Mouse (Mus musculus): ENCODE data around the gene Sh2b3. TPM values are rescaled to one million over a fixed set of nuclear protein-coding genes. Genes with fewer than 3 reads are reported as not detected.

The Sh2b3 gene
- polyA plus RNA-seq, 1 experiment: 12.1 TPM

DNA sequence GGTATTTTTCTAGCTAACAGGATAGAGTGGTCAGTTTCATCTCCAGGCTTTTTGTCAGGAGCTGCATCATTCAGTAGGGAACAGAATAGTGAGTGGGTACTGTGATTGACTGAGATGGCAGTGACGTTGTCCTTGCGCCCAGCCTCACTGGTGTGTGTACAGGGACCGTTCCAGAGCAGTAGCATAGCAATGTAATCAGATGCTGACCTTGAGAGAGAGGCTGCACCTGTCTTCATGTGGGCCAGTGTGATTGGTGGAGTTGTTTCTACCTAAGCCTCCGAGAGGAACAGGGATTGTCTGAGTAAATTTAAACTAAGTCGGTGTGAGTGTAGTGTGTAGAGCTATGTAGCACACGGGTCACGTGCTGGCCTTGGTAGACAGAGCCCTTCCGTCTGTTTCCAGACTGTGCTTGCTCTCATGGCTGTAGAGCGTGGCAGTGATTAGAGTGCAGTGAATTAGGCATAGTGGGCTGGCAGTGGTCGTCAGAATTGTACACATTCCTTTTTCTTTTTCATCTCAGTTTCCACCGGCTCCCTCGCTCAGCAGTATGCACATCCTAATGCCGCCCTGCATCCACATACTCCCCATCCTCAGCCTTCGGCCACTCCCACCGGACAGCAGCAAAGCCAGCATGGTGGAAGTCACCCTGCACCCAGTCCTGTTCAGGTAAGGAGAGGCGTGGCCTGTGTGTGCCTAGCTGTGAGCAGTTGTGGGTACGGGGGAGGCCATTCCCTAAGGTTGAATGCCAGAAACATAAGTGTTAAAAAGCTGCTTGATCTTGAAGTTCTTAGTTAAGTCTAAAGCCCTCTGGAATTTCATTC is 26.9 kb downstream of the Sh2b3 start:
- 79% methylated on average over 17 of the region's 17 CpGs for WGBS
- no peak for DNase-seq (ENCODE audit: low read depth, low spot score)

DNA sequence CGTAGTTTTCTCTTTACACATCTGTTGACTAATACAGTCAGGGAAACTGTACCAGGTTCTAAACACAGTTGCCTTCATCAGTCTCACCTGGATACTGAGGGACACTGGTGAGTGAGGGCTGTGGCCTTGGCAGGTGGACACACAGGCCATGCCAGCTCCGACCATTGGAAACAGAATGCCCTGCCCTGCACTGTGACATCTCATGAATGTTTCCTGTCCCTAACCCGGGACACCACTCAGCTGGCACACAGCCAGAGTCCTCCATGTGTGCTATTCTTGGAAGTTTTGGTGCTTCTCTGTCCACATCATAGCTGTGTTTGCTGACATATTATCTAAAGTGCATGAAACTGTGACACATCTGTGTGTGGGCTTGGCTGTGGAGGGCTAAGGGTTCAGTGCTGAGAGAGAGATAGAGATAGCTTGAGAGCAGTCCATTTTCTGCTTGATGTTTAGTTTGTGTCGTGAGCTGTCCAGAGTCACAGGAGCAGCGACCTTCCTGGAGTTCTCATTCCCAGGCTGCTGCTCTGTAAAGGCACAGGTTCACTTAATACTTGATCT is 27.7 kb downstream of the Sh2b3 start:
- DNase-seq (ENCODE audit: low read depth, low spot score): no peak
- WGBS: 50% methylated on average over 5 of the region's 5 CpGs

DNA sequence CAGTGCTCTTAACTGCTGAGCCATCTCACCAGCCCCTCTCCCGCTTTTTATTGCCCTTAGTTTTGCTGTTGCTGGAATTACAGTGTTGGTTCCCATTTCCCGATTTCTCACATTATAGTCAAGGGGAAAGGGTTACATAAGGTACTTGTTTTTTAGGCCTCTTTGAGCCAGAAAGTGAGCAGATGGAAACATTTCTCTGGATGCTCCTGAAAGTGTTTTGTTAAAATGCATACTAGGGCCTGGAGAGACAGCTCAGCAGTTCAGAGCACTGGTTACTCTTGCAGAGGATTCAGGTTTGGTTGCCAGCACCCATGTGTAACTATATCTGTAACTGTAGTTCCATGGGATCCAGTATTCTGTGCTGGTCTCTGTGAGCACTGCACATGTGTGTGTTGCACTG is 29.2 kb downstream of the Sh2b3 start:
- 72% methylated on average over 2 of the region's 2 CpGs for WGBS
- DNase-seq (ENCODE audit: low read depth, low spot score): no peak

DNA sequence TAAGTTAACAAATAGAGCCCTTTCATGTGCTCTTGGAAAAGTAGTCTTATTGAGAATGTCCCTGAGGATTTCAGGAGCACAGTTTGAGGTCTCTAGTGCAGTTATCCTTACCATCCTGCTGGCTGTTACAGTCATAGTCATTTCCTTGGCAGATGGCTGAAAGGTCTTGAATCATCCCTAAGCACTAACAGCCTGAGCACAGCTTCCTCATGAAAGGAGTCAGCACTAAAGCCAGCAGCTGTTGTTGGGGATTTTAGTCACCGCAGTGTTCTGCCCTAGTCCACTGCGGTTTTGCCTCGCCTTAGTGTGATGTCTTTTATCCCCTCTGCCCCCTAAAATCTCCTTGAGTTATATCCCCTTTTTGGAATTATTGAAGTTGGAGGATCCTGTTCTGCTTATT is 30.3 kb downstream of the Sh2b3 start:
- WGBS: 71% methylated on average over 3 of the region's 3 CpGs
- no peak for DNase-seq (ENCODE audit: low read depth, low spot score)

DNA sequence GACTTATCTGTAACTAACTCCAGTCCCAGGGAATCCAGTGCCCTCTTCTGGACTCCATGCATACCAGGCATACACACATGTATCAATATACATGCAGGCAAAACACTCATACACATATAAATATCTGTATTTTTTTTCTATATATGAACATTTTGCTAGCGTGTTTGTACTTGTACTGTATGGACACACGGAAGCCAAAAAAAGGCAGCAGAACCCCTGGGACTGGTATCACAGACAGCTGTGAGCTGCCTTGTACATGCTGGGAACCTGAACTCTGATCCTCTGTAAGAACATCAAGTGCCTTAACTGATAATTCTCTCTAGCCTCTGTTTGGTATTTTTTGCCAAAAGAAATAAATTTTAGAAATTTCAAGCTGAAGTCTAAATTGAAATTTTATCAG is 39.0 kb downstream of the Sh2b3 start:
- DNase-seq (ENCODE audit: low read depth, low spot score): no peak
- 93% methylated on average over 2 of the region's 2 CpGs for WGBS

DNA sequence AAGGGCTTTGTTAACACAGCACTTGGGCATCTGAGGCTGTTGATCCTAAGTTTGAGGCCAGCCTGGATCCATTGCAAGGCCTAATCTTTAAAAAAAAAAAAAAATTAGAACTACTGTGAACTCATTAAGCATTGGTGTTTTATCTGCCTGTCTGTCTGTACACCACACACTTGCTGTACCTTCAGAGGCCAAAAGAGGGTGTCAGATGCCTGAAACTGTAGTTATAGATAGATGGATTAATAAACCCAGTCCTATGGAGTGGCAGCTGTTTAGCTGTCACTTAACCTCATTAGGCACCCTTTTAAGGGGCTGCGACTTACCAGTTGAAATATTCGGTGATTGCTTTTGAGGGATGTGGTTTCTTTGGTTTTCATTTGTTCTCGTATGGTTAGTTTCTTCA is 41.6 kb downstream of the Sh2b3 start:
- no peak for DNase-seq (ENCODE audit: low read depth, low spot score)
- 86% methylated on average over 3 of the region's 3 CpGs for WGBS

DNA sequence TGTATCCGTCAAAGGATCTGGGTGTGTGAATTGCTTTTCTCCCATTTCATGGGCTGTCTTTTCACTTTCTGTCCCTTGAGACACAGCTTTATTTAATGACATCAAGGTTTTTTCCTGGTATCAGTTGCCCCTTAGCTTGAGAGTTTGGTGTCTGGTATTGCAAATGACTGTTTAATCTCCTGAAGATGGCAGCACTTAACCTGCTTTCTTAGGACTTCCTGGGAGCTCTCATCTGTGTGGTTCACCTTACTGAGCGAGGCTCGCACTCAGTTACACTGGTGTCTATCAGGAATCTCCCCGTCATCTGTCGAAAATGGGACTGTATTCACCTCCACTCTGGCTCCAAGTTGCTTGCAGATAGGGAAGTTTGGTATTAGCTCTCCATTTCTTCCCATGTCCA is 46.4 kb downstream of the Sh2b3 start:
- DNase-seq (ENCODE audit: low read depth, low spot score): no peak
- WGBS: 87% methylated on average over 5 of the region's 5 CpGs

DNA sequence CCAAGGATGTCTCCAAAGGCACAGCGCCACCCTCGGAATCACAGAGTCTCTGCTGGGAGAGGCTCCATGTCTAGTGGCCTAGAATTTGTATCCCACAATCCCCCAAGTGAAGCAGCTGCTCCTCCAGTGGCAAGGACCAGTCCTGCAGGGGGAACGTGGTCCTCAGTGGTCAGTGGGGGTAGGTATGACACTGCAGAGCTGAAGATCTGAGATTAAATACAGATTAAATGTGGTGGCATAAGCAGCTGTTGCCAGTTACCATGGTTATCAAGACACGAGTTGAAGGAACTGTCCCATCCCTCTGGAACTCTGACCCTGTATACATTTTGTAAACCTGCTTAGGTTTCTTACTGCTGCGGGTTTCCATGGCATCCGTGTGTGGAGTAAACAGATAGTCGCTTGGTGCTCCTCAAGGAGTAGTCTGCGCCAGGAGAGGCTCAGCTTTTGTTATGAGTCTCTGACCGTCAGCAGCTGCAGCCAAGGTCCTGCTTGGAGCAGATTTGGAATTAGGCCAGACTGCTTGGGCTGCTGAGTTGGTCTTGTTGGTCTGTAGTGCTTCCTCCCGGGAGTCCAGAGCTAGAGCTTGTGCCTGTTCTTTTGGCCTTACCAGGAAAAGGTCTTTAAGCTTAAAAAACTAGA is 53.5 kb downstream of the Sh2b3 start:
- WGBS: 56% methylated on average over 10 of the region's 10 CpGs
- no peak for DNase-seq (ENCODE audit: low read depth, low spot score)

DNA sequence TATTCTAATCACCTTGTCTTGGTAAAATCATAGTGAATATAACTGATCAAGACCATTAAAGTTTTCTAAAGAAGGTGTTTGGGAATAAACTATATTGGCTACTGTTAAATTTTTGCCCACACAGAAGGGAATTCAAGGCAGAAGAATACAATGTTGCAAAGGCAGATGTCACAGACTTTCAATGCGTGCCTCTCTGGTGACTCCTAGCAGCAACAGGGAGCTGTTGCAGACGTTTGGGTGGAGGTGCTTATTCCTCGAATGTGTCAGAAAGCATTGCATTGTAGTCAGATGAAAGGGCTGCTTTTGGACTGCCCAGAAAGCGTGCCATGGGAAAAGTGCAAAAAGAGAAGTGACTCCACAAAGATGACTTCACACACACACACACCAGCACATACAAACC is 55.0 kb downstream of the Sh2b3 start:
- DNase-seq (ENCODE audit: low read depth, low spot score): no peak
- 57% methylated on average over 4 of the region's 4 CpGs for WGBS

DNA sequence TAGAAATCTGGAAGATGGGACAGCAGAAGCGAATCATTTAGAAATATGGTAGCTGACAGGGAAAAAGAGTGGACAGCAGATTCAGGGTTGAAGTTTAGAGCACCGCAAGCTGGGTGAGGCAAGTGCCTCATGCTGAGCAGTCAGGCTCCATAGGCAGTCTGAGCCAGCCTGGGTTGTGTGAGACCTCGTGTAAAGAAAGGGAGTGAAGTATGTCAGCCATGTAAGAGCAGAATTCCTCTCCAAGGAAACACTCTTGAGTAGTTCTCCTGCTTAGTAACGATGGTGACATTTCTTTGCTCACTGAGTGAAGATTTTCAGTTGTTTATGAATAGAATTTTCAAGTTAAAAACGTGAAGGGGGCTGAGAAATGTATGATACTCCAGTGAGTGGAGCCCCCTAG is 57.3 kb downstream of the Sh2b3 start:
- no peak for DNase-seq (ENCODE audit: low read depth, low spot score)
- 73% methylated on average over 5 of the region's 5 CpGs for WGBS

DNA sequence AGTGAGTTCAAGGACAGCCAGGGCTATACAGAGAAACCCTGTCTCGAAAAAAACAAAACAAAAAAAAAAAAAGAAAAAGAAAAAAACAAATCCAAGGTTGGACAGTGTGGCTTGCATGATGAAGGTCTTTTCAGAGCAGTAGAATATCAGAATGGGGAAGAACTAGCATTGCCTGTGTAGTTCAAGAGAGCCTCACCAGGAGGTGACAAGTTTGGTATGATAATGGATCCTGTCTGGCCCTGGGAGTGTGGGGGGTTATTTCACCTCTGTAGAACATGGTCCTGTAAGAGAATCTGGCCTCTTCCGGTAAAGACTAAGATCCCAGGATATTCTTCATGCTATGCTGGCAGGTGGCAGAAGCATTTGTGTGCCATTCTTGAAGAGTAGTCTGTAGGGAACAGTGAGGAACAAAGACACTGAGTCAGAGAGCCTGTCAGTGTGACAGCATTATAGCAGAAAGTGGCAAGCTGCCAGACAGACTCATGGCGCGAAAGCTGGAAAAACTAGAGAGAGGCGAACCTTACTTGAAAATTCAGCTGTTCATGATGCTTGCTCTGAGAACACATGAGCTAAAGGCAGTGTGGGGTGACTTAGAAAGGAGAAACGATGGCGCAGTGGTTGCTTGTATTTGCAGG is 58.8 kb downstream of the Sh2b3 start:
- 76% methylated on average over 7 of the region's 7 CpGs for WGBS
- no peak for DNase-seq (ENCODE audit: low read depth, low spot score)

DNA sequence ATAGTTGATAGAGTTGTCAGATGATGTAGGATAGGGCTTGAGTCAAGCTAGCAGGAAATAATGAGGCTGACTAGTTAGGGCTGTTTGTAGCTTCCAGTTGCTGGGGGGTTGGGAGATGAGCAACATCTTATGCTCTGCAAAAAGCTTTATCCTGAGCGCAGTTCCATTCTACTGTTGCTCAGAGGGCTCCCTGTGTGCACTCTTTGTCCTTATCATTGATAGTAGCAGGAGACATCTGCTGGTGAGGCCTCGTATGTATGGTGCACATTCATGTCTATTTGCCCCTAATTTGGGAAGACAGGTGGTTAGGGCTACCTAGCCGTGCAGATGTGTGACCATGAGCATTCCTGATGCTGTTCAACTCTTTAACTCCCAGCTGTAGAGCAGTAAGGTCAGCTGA is 65.8 kb downstream of the Sh2b3 start:
- 91% methylated on average over 3 of the region's 3 CpGs for WGBS
- DNase-seq (ENCODE audit: low read depth, low spot score): no peak

DNA sequence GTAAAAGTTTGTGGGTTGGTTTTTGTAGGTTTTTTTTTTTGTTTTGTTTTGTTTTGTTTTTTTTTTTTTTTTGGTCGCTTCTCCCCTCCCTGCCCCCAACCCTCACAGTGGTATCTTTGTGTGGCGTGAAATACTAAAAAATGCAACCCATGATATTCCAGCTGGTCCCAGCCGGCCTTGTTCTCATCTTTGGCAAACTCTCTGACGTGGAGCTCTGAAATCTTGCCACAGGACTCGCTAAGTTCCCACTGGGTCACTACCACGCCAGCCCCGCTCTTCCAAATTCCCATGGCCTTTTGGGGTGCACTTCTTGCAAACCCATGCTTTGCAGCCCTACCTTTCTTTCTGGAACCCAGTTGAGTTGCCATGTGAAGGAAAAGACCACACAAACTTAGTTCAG is 67.6 kb downstream of the Sh2b3 start:
- DNase-seq (ENCODE audit: low read depth, low spot score): no peak
- 76% methylated on average over 7 of the region's 7 CpGs for WGBS

DNA sequence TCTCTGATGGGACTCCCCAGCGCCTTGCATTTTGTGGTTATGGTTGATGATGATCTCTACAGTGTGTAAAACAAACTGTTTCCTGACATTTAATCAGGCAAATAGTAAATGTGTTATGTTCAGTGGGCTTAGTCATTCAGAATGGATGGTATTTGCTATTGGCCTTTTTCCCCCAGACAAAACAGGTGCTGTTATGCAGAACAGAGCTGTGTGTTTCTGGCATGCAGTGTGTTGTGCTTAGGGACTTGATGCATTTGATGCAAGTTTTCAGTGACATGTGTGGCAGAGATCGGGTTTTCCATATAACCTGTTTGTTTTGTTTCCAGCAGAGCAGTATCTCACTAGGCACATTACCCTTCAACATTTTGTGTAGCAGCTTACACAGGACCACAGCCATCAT is 69.9 kb downstream of the Sh2b3 start:
- WGBS: 86% methylated on average over 2 of the region's 2 CpGs
- DNase-seq (ENCODE audit: low read depth, low spot score): no peak

DNA sequence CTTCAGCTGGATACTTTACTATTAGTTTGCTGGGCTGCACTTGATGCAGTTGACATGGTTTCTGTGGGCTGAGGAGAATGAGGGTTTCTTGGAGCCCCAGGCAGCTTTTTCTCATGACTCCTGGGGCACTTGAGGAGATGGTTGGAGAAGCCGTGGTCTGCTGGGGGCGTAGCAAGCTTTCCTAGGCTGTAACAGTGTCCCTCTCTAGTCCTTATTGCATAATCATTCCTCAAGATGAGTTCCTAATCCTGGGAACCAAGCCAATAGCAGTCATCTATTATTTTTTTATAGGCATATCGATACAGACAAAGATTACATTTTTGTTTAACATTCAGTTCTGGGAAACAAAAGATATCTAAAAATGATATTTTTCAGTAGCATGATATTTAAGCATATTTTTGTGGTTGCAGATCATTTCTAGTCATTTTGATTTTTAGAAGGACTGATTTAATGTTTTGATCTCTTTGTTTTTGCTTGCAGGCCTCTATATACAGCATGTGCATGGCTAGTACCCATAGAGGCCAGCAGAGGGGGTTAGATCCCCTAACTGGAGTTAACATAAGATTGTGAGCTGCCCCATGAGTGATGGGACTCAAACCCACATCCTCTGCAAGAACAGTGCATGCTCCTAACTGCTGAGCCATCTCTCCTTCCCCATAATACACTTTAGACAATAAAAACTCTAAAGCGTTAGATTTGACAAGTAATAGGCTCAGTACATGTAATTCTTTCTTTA is 71.2 kb downstream of the Sh2b3 start:
- no peak for DNase-seq (ENCODE audit: low read depth, low spot score)
- WGBS: 67% methylated on average over 4 of the region's 4 CpGs

Other genes starting within 250 kb of the Sh2b3 start
- gene Aldh2, start 243.8 kb downstream of the Sh2b3 start, polyA plus RNA-seq (2012; rRNA removed): 215 and 293 TPM in 2 replicates
- 6.6 and 8.4 TPM in 2 replicates for gene Acad12, start 218.7 kb downstream of the Sh2b3 start, polyA plus RNA-seq (2012; rRNA removed)
- 5.6 and 8.7 TPM in 2 replicates for gene Acad10, start 177.1 kb downstream of the Sh2b3 start, polyA plus RNA-seq (2012; rRNA removed)
- 18.7 and 22.7 TPM in 2 replicates for gene Brap, start 177.1 kb downstream of the Sh2b3 start, polyA plus RNA-seq (2012; rRNA removed)
- gene Atxn2, start 126.3 kb downstream of the Sh2b3 start, polyA plus RNA-seq (2012; rRNA removed): 34.7 and 60.1 TPM in 2 replicates
- 67.6 and 116 TPM in 2 replicates for gene Pheta1, start 11.3 kb upstream of the Sh2b3 start, polyA plus RNA-seq (2012; rRNA removed)
- 1.1 and 1.6 TPM in 2 replicates for gene Cux2, start 212.5 kb upstream of the Sh2b3 start, polyA plus RNA-seq (2012; rRNA removed)

All from large intestine, adult 2 months (tissue).